Mouse (Mus musculus) large intestine, adult 2 months (tissue): ENCODE results near the gene Klhl2. TPM values are rescaled to one million over a fixed set of nuclear protein-coding genes. Genes with fewer than 3 reads are reported as not detected.
A peak's percentile ranks its signal among the peaks of the same experiment; 100 is the strongest.

ENCODE experiments used
- DNase-seq: peaks from one replicate; pipeline ENCODE4 v3.0.0-alpha.2; 2012; ENCODE audit warnings: low read depth, low spot score
- WGBS: fragments of 180-500 bp; shearing (Covaris S2); methylation state at CpG from one replicate; pipeline ENCODE4 v1.1.7; 2018; 5-methylcytosine and 5-hydroxymethylcytosine counted together
- polyA plus RNA-seq: library from polyadenylated mRNA; depleted of rRNA; stranded (reverse); fragments of >200 nt; gene quantifications from 2 replicates; pipeline ENCODE4 v1.2.3, GENCODE M21; 2012

Klhl2 gene
- polyA plus RNA-seq, 1 experiment: 10.2 TPM

DNA sequence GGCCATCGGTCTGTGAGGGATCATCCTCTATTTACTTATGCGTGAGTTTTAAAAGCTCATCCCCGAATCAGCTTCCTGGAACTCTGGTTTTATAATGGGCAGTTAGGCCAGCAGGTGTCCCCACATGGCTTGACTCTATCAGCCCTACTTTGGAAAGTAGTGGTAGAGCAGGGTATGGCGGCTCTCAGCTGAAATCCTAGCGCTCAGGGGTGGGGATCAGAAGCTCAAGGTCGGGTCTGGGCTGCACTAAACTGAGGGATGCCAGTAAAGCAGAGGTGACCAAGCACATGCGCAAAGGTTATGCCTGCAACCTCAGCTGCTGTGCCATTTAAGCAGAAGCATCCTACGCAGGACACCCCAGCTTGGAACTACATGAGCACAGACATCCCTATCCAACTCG, 71.9 kb downstream of the Klhl2 start:
- 57% methylated on average over 9 of the region's 9 CpGs for WGBS
- no peak for DNase-seq

- 96% methylated on average over 6 of the region's 6 CpGs for WGBS
- DNase-seq: no peak
Observed at GRCm38 (mm10) chr8:64774136-64774535, 75.7 kb downstream of the Klhl2 start.

DNA sequence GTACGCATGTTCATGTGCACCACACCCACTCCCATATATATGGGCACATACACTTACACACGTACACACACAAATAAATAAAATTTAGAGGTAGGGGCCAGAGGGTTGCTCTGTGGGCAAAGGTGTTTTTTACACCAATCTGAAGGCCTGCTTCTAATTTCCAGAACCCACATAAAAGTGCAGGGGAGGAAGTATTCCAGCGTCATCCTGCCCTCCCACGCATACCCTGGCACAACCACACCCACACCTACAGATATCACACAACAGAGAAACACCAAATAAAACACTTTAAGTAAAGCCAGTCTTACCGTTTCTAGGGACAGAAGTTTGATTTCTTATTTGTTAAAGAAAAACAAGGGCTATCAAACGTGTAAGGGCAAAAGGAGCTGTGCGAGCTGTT, 79.0 kb downstream of the Klhl2 start:
- 74% methylated on average over 7 of the region's 7 CpGs for WGBS

GRCm38 (mm10) chr8:64769586-64769985, 80.2 kb downstream of the Klhl2 start:
- no peak for DNase-seq
- 74% methylated on average over 7 of the region's 7 CpGs for WGBS

More for the DNA sequence above, 79.0 kb downstream of the Klhl2 start:
- DNase-seq: no peak

DNA sequence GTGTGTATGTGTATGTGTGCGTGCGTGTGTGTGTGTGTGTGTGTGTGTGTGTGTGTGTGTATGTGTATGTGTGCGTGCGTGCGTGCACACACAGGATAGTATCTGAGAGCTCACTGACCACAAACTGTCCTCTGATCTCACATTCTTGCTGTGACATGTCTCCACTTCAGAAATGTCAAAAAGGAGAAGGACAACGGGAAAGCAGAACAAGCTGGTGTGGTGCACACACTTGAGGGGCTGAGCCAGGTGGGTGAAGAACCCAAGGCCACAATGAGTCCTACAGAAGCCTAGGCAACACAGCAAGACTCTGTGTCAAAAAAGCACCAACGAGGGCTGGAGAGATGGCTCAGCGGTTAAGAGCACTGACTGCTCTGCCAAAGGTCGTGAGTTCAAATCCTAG, 81.2 kb downstream of the Klhl2 start:
- 86% methylated on average over 7 of the region's 9 CpGs for WGBS
- DNase-seq: no peak

GRCm38 (mm10) chr8:64767047-64767446, 82.8 kb downstream of the Klhl2 start:
- DNase-seq: no peak
- 89% methylated on average over 9 of the region's 9 CpGs for WGBS

DNA sequence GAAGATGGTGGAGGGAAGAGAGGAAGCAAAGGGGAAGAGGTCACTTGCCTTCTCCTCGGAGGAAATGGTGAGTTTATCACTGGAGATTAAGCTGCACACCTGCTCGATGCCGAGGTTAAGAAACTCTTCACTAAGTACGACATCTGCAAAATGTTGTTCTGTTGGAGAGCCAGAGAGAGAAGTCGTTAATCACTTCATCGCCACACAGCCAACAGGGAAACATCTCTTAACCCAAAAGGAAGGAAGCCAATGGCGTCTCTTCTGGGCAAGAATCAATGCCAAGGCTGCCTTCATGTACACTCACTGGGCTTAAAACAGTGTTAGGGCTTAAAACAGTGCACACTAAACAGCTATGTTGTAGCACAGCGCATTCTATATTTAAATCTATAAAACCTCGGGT, 85.7 kb downstream of the Klhl2 start:
- WGBS: 69% methylated on average over 9 of the region's 9 CpGs
- DNase-seq: no peak

- WGBS: 76% methylated on average over 1 of the region's 1 CpGs
- no peak for DNase-seq
Observed at GRCm38 (mm10) chr8:64762751-64763150, 87.1 kb downstream of the Klhl2 start.

DNA sequence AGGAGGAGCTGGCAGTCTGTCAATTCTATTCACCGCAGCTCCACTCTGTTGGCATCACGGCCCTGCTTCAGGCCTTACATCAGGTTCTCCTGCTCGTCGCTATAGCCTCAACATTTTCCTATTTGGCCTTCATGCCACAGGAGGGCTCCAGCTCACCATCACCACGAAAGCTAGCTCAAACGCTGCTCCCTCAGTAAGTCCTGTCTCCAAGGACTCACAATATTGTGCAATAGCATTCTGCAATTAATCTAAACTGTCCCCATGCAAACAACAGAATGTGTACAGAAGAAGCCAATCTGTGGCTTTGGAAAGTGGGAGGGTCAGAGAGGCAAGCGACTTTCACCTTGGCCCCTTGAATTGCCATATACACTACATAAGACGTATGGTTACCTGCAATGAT, 88.4 kb downstream of the Klhl2 start:
- no peak for DNase-seq
- 29% methylated on average over 8 of the region's 8 CpGs for WGBS

- WGBS: 96% methylated on average over 15 of the region's 15 CpGs
- DNase-seq: no peak
Observed at GRCm38 (mm10) chr8:64757956-64758355, 91.9 kb downstream of the Klhl2 start.

DNA sequence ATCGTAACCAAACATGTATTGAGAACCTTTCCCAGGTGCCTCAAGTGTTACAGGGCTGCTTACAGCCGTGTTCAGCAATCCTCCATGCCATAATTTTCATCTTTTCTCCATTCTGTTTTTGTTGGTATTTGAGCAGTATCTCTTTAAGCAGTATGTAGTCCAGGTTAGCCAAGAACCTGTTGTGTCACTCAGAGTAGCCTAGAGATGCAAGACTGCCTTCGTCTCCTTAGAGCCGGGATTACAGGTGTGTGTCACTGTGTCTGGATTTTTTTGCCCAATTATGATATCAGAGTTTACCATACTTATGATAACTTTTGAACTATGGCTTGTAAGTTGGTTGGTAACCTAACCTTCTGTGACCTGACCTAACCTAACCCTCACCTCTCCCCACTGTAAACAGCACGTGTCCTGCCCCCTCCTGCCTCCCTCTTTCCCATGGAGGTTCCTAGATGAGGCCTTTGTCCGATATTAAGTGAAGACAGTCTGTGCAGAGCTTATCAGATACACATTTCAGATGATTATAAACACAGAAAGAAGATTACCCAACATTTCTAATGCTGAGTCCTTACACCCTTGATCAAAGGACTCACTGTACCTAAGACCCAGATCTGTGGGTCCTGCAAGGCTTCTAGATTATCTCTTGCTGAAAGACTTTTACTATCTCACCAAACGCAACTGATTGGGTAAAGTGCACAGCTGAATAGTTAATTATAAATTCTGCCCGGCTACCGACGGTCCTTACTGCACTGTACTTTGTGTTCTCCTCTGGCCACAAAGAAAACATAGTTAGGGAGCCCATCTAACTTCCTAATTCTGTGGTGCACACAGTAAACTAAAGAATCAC, 103.4 kb downstream of the Klhl2 start:
- no peak for DNase-seq
- WGBS: 53% methylated on average over 10 of the region's 10 CpGs

GRCm38 (mm10) chr8:64740547-64741211, 109.1 kb downstream of the Klhl2 start:
- 91% methylated on average over 13 of the region's 13 CpGs for WGBS

GRCm38 (mm10) chr8:64738916-64739315, 110.9 kb downstream of the Klhl2 start:
- no peak for DNase-seq
- 93% methylated on average over 1 of the region's 1 CpGs for WGBS

More at GRCm38 (mm10) chr8:64740547-64741211, 109.1 kb downstream of the Klhl2 start:
- no peak for DNase-seq

DNA sequence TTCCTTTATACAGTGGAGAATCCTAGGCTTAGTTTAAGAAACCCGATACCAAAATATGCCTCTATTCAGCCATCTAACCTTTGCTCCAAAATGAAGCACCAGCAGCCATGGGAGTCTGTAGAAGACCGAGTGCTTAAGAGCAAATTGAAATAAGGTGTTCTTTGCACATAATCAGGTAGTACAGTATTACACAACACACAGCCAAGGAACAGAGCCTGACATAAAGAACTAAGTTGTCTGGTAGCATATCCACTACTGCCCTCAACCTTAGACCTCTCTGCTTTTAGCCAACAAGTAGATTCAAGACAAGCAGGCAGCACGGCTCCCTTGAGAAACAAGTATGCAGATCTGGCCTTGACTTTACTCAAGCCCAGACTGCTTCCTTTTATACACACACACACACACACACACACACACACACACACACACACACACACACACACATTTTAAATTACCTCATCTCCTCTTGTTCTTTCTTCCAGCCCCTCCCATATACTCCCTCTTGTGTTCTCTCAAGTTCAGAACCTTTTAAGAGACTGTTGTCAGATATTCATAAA, 113.0 kb downstream of the Klhl2 start:
- DNase-seq: no peak
- 71% methylated on average over 3 of the region's 3 CpGs for WGBS

DNA sequence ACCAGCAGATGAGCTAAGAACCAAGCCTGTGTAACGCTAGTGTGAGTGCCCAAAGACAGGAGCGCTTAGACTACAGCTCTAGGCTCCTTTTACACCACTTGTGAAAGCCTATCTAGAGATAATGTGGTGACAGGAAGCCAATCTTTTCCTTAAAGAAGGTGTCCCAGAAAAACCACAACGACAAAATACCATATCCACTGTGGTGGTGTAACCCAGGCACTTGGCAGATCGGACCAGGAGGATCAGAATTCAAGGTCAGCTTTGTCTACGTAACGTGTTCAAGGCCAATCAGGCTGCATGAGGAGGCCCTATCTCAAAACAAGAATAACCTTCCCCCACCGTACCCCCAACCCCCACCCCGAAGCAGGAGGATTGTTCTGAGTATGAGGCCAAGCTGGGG, 114.7 kb downstream of the Klhl2 start:
- no peak for DNase-seq
- 94% methylated on average over 8 of the region's 8 CpGs for WGBS

GRCm38 (mm10) chr8:64733271-64733943, 116.4 kb downstream of the Klhl2 start, which contains the start of gene Msmo1:
Gene Msmo1 (minus strand): TSS chr8:64733792.
- peak; percentile 96 for DNase-seq
- under 1% methylated on average over 60 of the region's 60 CpGs for WGBS

GRCm38 (mm10) chr8:64732596-64732995, 117.2 kb downstream of the Klhl2 start:
- DNase-seq: no peak
- WGBS: 3% methylated on average over 9 of the region's 9 CpGs

DNA sequence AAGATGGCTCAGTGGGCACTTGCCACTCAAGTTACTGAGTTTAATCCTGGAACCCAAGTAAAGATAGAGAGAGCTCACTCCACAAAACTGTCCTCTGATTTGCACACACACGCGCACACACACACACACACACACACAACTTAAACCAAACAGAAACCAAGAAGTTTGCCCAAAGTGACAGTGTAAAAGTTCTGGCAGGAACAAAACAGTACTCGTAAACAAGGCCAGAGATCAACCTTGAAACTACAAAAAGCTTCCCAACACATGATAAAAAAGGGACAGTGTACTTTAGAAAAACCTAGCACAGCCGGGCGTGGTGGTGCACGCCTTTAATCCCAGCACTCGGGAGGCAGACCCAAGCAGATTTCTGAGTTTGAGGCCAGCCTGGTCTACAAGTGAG, 121.7 kb downstream of the Klhl2 start:
- 54% methylated on average over 7 of the region's 7 CpGs for WGBS
- DNase-seq: no peak

GRCm38 (mm10) chr8:64726190-64726695, 123.6 kb downstream of the Klhl2 start:
- WGBS: 63% methylated on average over 4 of the region's 4 CpGs
- no peak for DNase-seq

GRCm38 (mm10) chr8:64723206-64723605, 126.6 kb downstream of the Klhl2 start:
- 89% methylated on average over 2 of the region's 2 CpGs for WGBS
- DNase-seq: no peak
